22 mouse cellular contexts compared by ENCODE assay signal in genomic region chr16:11692744-11693143, GRCm38 (mm10).
DNase-seq lines count a peak whose midpoint lies in the region; ATAC-seq and TF ChIP-seq lines count a peak whose summit lies in the region.
"Had no signal": no experiment of that assay in that cellular context is flagged by ENCODE, and none has a peak within 500 bp of the region (broad histone marks: within the 10 kb centered on the region; RNA-seq: fewer than 3 reads in every experiment).

No protein-coding gene starts in this region.

- TF ChIP-seq CTCF in layer of hippocampus, adult 2 months (conservative IDR thresholded peaks at IDR 0.05), result no peak

- DNase-seq in kidney, postnatal 14 days, result no peak
- no peak for DNase-seq in kidney, postnatal 10 days
- no peak for DNase-seq in layer of hippocampus, adult 2 months (ENCODE audit: low spot score in 2 of 2)
- DNase-seq in layer of hippocampus, adult 9-11 months, result no peak
- DNase-seq: adrenal gland, adult 2 months; adrenal gland, postnatal 10 days; adrenal gland, postnatal 25 days; cerebellum, adult 11 months; cerebellum, adult 18-20 months; cerebellum, adult 8-10 months; cerebellum, adult 9-11 months; cerebellum, postnatal 14 days; cerebellum, postnatal 36 days; embryo, embryonic 11 days had no signal

- ATAC-seq in kidney, embryonic 14.5 days (ENCODE audit: low FRiP score, low TSS enrichment), result peak; percentile 86
- peak; percentile 76 for ATAC-seq in kidney, embryonic 16.5 days (ENCODE audit: low FRiP score, low TSS enrichment)
- ATAC-seq: forebrain, embryonic 14.5 days had no signal

- H3K36me3 ChIP-seq in kidney, embryonic 14.5 days (ENCODE audit: control insufficient read depth, insufficient read depth, low read length), result no peaks in the 10 kb centered on the region
- no peaks in the 10 kb centered on the region for H3K36me3 ChIP-seq in kidney, embryonic 16.5 days (ENCODE audit: insufficient read depth, low read length)
- H3K36me3 ChIP-seq: embryonic facial prominence, embryonic 13.5 days; embryonic facial prominence, embryonic 15.5 days; forebrain, embryonic 10.5 days; forebrain, embryonic 12.5 days had no signal

- no peaks in the 10 kb centered on the region for H3K27me3 ChIP-seq in kidney, embryonic 14.5 days (ENCODE audit: control insufficient read depth, insufficient read depth, low read length)
- no peaks in the 10 kb centered on the region for H3K27me3 ChIP-seq in kidney, embryonic 16.5 days (ENCODE audit: insufficient read depth, low read length)
- H3K27me3 ChIP-seq: embryonic facial prominence, embryonic 13.5 days; embryonic facial prominence, embryonic 15.5 days; forebrain, embryonic 12.5 days had no signal

- no peak overlapping the region for H3K27ac ChIP-seq in kidney, embryonic 14.5 days (ENCODE audit: low read depth, low read length)
- no peak overlapping the region for H3K27ac ChIP-seq in kidney, embryonic 16.5 days (ENCODE audit: low read length)
- H3K27ac ChIP-seq in layer of hippocampus, adult 2 months, result peak overlapping the region; percentile 61; the same call in 1 of the 2 replicates
- H3K27ac ChIP-seq: embryonic facial prominence, embryonic 13.5 days; embryonic facial prominence, embryonic 15.5 days; forebrain, embryonic 12.5 days had no signal

- H3K4me2 ChIP-seq in kidney, embryonic 14.5 days (replicated peaks; ENCODE audit: low read depth, low read length), result no peak overlapping the region
- H3K4me2 ChIP-seq in kidney, embryonic 16.5 days (replicated peaks; ENCODE audit: low read depth, low read length), result no peak overlapping the region
- H3K4me2 ChIP-seq: embryonic facial prominence, embryonic 13.5 days; embryonic facial prominence, embryonic 15.5 days; forebrain, embryonic 12.5 days had no signal

- H3K4me1 ChIP-seq in kidney, embryonic 14.5 days (ENCODE audit: control insufficient read depth, insufficient read depth, low read length), result no peaks in the 10 kb centered on the region
- no peaks in the 10 kb centered on the region for H3K4me1 ChIP-seq in kidney, embryonic 16.5 days (ENCODE audit: insufficient read depth, low read length)
- H3K4me1 ChIP-seq: embryonic facial prominence, embryonic 15.5 days had no signal

- H3K9me3 ChIP-seq in kidney, embryonic 14.5 days (ENCODE audit: control insufficient read depth, low read length), result no peaks in the 10 kb centered on the region
- H3K9me3 ChIP-seq in kidney, embryonic 16.5 days (ENCODE audit: low read length), result no peaks in the 10 kb centered on the region
- H3K9me3 ChIP-seq: embryonic facial prominence, embryonic 13.5 days; embryonic facial prominence, embryonic 15.5 days; forebrain, embryonic 10.5 days; forebrain, embryonic 12.5 days had no signal

- WGBS in kidney, embryonic 14.5 days, result 46% methylated on average over 5 of the region's 5 CpGs
- WGBS in kidney, embryonic 16.5 days, result 50% methylated on average over 5 of the region's 5 CpGs

- no peak overlapping the region for H3K9ac ChIP-seq in kidney, embryonic 14.5 days (ENCODE audit: low read depth, low read length)
- H3K9ac ChIP-seq in kidney, embryonic 16.5 days (replicated peaks; ENCODE audit: low read length), result no peak overlapping the region
- H3K9ac ChIP-seq: embryonic facial prominence, embryonic 13.5 days; embryonic facial prominence, embryonic 15.5 days; forebrain, embryonic 12.5 days had no signal

- H3K4me3 ChIP-seq in kidney, embryonic 14.5 days (ENCODE audit: low read length), result no peak overlapping the region
- no peak overlapping the region for H3K4me3 ChIP-seq in kidney, embryonic 16.5 days (ENCODE audit: low read length)
- no peak overlapping the region for H3K4me3 ChIP-seq in layer of hippocampus, adult 2 months
- H3K4me3 ChIP-seq: embryonic facial prominence, embryonic 13.5 days; embryonic facial prominence, embryonic 15.5 days; erythroblast, embryonic 14.5 days; forebrain, embryonic 10.5 days; forebrain, embryonic 12.5 days had no signal
